Mouse (Mus musculus): ENCODE measurements around the gene Lmln. TPM values are rescaled to one million over a fixed set of nuclear protein-coding genes. Genes with fewer than 3 reads are reported as not detected.
A peak's percentile ranks its signal among the peaks of the same experiment; 100 is the strongest.
"Not testable (repeated sequence)": the region's sequence is repeated elsewhere in the genome, so short reads cannot be mapped to it uniquely, and the experiment has no call there.

The Lmln gene
- total RNA-seq (2021) = 1 to 10 TPM; 2.2 to 3.4 TPM

DNA sequence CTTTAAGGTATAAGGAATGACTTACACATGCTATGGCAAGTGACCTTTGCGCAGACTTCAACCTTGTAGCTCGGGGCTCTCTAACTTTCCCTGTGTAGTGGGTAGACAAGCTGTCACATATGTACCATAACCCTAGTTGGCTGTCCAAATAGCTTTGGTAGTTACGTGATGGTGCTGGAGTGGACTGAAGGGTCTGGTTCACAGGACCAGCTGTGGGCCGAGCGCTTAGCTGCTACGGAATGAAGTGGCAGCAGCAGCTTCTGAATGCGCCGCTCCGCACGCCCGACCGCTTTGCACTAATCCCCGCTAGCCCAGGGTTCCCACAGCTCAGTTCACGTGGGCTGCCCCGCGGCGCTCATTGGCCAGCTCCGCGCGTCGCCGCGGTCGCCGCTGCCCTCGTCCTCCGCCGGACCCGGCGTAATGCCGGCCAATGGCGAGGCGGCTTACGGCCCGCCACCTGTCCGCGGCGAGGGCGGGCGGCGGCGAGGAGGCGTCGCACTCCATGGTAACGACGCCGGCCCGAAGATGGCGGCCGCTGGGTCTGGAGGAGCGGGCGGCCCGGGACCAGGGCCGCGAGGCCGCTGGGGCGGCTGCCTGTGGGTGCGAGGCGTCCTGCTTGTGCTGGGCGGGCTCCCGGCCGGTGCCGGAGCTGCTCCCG lies at the start of gene Lmln:
Gene Lmln (plus strand): TSS at position 498 of the 658 bp plus-strand sequence.
- intact Hi-C loops (cut with DNase I) = loop anchor here (5.0 kb wide), 1 partner anchor 125 kb away; the partner anchor contains the start of gene Osbpl11
- DNase-seq (ENCODE audit: low spot score) = peak; percentile 88

DNA sequence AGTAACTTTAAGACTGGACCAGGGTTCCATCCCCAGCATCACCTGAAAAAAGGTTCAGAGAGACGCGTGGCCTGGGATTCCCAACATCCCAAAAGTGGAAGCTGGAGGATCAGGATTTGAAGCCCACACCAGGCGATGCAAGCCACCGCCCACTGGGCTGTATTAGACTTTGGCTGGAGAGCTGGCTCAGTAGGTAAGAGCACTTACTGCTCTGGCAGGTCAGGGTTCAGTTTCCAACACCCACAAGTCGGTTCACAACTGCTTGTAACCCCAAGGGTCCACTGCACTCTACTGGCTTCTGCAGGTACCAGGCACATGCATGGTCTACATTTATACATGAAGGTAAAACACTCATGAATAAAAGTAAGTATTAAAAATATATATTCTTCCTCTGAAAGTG lies 48.5 kb upstream of the Lmln start:
- DNase-seq (ENCODE audit: low spot score) = no peak
- intact Hi-C loops (cut with DNase I) = no loop called here

DNA sequence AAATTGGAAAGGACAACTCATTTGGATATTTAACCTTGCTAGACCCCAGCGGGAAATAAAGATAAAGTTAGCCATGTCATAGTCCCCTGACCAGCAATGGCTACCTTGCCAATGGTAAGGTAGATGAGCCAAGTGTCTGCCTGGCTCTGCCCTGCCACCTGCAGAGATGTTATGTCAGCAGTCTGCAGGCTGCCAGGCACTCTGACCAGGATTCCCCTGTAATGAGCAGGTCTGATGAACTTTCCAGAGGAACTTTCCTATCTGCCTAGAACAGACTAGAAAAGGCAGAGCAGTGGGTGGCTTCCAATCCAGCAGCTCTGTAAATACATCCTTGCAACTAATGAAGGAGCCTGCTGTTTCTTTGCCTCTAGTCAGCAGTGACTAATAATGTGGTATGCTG lies 47.4 kb upstream of the Lmln start:
- intact Hi-C loops (cut with DNase I) = no loop called here
- no peak for DNase-seq (ENCODE audit: low spot score)

DNA sequence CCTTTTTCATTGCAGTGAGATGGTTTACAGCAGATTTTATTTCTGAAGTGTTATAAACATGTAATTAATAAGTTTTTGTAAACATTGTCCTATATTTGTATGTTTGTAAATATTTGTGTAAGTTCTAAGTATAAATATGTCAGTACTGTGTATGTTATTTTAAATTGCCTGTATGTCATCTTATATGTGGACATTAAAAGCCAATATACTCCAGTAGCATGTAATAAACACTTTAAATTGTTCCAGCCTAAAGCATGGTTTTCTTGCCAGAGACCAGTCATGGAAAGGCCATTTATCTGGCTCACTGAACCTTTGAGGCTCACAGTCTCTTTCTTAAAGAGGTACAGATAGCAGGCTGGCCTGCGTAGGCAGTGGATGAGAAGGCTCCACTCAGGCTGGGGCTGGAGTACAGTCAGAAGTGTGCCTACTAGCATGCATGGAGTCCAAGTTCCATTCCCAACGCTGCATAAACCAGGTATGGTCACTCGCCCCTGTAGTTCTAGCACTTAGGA lies 46.9 kb upstream of the Lmln start:
- no peak for DNase-seq (ENCODE audit: low spot score)
- intact Hi-C loops (cut with DNase I) = no loop called here

DNA sequence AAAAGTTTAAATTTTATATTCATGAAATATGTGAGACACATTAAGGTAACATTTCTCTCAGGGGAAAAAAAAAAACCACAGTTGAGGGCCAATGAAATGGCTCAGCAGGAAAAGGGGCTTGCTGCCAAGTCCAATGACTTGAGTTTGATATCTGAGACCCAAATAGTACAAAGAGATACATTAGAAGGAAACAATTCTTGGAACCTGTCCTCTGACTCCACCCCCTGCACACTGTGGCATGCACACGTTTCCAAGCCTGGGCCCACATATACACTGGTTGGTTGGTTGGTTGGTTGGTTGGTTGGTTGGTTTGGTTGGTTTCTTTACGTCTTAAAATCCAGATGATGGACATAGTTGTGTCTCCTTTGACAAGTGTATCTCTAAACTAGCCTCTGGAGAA lies 46.3 kb upstream of the Lmln start:
- intact Hi-C loops (cut with DNase I) = no loop called here
- DNase-seq (ENCODE audit: low spot score) = no peak

DNA sequence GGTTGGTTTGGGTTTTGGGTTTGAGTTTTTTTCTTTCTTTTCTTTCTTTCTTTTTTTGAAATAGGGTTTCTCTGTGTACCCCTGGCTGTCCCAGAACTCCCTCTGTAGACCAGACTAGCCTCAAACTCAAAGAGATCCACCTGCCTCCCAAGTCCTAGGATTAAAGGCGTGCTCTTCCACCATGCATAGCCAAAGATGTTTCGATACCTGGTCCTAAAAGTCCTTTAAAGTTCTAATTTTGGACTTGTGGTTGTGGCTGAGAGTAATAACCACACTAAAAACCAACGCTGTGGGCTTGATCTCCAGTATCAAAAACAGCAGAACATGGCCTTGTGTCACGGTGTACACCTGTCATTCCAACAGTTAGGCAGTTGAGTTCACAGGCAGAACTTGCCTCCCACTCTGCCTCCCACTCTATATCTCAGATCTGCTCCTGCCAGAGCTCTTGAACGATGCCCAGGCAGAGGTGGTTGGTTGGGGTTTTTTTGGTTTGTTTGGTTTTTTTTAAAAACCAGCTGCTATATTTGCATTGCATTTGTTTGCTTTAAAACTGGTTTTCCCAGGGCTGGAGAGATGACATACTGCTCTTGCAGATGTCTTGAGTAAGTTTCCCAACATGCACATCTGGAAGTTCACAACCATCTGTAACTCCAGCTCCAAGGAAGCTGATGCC lies 44.5 kb upstream of the Lmln start:
- DNase-seq (ENCODE audit: low spot score) = no peak
- intact Hi-C loops (cut with DNase I) = no loop called here

DNA sequence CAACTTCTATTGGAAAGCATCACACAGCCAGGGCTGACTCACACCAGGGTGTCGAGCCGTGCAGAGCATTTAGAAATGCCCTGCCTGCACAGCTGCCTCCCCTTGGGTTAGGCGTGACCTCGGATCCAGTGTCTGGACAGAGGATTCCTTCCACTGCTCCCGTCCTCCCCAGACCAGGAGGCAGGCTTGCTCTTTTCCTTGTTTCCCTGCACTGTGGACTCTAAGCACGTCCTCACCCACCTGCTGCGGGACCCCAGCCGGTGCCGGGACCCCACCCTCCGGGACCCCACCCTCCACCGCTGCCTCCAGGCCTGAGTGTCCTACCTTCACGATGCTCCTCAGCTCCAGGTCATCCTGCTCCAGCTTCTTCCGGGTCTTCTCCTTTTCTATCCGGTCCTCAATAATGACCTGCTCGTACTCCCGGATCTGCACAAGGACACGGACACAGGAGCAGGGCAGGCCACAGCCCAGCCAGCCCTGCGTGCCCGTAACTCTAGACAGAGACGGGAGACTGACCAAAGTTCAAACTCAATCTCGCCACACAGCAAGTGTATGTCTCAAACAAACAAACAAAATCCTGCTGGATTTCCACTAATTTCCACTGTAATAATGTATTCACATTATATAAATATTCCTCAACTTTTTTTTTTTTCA lies 43.1 kb upstream of the Lmln start:
- intact Hi-C loops (cut with DNase I) = no loop called here

DNA sequence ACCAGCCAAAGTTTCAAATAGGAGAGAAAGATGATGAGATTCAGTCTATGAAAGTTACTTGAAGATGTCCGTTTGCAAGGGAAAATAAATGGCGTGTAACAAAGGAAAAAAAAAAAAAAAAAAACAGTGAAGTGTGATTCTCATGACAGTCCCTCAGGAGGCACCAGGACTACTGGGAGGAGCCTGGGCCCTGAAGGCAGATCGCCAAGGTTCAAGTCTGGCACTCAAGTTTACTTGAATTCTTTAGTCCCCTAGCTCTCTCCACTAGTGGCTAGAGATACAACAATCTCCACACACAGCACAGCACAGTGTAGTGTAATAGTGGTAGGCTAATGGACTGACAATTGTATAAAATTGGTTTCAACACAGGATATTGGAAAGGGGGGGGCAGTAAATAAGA lies 40.9 kb upstream of the Lmln start:
- intact Hi-C loops (cut with DNase I) = loop anchor here (5.0 kb wide), 2 partner anchors 131 to 209 kb away; partner anchors contain the start of gene Smbd1
- DNase-seq (ENCODE audit: low spot score) = no peak

More for the DNA sequence above, 43.1 kb upstream of the Lmln start:
- DNase-seq (ENCODE audit: low spot score) = no peak

DNA sequence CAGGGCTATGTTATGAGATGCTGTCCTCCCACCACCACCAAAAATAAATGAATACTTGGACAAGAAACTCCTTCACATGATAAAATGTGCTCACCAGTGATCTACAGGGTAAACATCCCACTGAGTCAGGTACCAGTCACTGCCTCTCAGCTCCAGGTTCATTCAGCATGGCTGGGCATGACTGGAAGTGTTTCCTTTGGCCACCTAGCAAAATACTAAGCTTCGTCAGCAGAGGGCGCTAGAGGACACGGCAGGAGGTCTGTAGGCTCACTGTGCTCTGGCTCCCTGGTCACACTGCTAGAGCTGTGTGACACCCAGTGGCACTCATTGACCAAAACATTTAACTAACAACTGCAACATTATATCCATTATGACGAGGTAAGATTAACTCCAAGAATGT lies 38.6 kb upstream of the Lmln start:
- peak; percentile 51 for DNase-seq (ENCODE audit: low spot score)
- intact Hi-C loops (cut with DNase I) = loop anchor here (5.0 kb wide), 2 partner anchors 129 to 211 kb away; partner anchors contain the start of gene Smbd1

DNA sequence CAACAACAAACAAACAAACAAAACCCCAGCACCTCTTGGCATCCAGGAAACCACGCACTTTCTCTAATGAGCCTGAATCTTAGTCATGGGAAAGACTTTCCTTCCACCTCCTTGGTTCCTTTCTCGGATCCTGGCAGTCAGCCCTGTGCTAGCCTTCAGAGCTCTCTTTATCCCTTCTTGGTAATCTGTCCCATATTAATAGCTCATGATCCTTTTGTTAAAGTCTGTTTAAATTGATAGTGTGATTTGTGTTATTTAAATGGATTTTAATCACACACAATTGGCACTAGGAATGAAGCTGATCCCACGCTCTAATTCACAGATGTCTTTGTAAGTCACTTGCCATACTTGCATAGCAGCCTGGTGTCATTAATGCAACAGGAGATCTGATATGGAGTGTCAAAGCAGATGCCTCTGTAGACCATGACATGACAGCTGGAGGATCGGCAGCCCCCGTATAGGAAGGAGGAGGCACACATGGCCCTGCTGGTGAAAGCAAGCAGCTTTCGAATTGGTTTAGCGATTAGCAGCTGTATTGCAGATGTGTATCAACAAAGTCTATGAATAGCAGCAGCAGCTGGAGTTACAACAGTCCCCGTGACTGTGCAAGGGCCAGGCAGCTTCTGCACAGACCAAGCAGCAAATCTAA lies 37.7 kb upstream of the Lmln start:
- intact Hi-C loops (cut with DNase I) = loop anchor here (5.0 kb wide), 2 partner anchors 128 to 212 kb away; partner anchors contain the start of gene Smbd1
- DNase-seq (ENCODE audit: low spot score) = no peak

DNA sequence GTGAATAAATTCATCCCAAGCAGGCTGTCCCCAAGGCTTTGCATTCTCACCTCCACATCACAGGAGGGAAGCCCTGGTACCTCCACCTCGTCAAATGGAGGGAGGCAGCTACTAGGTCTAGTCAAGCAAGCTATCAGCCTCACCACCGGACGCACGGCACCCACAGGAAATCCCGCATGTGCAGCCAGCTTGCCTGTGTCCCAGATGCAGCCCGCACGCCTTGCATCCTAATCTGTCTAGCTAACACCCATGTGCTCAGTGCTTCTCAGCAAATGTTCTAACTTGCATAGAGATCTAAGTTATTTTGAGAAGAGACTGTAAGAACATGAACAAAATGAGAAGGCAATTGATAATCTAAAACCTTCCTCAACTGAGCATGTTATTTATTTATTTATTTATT lies 36.0 kb upstream of the Lmln start:
- intact Hi-C loops (cut with DNase I) = no loop called here
- DNase-seq (ENCODE audit: low spot score) = no peak

DNA sequence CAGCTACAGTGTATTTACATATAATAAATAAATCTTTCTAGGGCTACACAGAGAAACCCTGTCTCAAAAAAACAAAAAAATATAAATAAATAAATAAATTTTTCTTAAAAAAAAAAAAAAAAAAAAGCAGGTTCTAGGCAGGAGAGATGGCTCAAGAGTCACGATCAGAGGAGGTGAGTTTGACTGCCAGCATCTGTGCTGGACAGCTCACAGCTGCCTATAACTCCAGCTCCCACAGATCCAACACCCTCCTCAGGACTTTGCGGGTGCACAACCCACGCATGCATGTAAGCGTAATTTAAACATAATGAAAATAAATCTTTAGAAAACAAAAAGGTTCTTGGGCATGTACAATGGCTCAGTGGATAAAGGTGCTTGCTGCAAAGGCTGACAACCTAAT lies 26.3 kb upstream of the Lmln start:
- DNase-seq (ENCODE audit: low spot score) = no peak
- intact Hi-C loops (cut with DNase I) = no loop called here

DNA sequence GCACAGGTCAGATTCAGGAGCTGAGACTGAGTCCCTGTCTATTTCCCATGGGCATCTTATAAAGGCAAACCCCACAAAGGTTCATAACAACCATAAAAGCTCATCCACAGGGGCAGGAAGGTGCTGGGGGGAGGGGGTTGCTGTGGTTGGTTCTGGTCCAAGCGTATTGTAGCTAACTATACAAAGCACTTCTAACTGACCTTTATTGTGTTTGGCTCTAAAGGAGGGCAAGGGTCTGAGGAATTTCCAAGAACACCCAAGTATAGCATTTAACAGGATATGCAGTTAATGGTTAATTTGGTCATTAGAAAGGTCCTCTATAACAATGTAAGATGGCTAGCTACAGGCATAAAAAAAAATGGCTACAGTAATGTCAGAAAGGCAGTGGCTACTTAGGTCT lies 19.6 kb upstream of the Lmln start:
- intact Hi-C loops (cut with DNase I) = no loop called here
- no peak for DNase-seq (ENCODE audit: low spot score)

DNA sequence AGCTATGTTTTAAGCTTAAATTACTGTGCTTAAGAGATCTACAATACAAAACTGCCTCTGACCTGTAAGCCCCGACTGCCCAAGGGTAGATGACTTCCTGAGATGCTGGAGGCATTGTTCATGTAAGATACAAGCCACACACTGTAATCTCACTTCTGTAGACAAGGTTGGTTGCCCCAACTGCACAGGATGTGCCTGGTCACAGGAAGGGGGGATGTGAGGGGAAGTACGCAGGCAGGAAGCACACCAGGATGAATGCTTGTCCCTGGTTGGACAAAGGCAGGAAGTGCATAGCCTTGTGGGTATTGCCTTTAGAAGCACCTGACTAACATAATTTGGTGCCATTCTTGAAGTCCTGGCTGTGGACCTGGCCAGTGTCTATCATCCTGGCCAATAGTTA lies 19.1 kb upstream of the Lmln start:
- intact Hi-C loops (cut with DNase I) = no loop called here
- no peak for DNase-seq (ENCODE audit: low spot score)

DNA sequence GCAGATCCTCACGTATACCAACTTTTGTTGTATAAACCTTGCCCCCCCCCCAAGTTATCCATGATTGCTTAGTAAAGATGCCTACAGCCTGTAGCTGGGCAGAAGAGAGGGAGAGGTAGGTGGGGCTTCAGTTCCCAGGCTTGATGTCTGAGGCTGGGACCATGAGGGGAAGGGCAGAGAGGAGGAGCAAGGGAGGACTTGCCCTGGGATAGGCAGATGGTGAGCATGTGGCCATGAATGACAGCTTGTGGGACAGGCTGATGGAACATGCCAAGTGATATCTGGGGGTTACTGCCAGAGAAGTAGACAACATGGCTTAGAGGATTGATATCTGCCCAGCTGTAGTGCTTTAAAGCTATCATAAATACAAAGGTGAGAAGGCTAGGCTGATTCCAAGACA lies 14.3 kb upstream of the Lmln start:
- no peak for DNase-seq (ENCODE audit: low spot score)
- intact Hi-C loops (cut with DNase I) = no loop called here

DNA sequence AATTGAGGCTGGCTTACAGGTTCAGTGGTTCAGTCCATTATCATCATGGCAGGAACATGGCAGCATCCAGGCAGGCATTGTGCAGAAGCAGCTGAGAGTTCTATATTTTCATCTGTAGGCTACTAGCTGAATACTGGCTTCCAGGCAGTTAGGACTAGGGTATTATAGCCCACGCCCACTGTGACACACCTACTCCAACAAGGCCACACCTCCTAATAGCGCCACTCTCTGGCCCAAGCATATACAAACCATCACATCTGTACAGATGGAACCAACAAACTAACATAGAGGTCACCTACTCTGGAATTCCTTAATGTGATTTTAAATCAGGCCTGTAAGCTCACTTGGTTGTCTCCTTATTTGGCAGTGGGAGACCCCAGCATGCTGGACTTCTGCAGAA lies 13.6 kb upstream of the Lmln start:
- intact Hi-C loops (cut with DNase I) = no loop called here
- DNase-seq (ENCODE audit: low spot score) = no peak

DNA sequence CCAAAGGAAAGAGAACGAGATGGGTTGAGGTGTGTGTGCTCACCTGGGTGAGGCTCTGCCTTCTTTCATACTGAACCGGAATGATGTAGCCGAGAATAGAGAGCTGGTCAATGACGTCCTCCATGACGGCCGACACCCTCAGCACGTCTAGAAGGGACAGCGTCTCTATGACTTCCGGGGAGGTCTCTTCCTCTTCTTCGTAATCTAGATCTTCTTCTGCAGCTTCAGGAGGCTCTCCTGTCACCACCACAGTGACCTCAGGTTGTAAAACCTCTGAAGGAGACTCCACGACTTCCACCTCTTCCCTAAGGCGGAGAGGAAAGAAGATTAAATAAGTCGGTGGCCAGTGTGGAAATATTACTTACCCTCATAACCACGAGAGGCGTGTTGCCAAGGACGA lies 12.5 kb upstream of the Lmln start:
- intact Hi-C loops (cut with DNase I) = no loop called here
- no peak for DNase-seq (ENCODE audit: low spot score)

DNA sequence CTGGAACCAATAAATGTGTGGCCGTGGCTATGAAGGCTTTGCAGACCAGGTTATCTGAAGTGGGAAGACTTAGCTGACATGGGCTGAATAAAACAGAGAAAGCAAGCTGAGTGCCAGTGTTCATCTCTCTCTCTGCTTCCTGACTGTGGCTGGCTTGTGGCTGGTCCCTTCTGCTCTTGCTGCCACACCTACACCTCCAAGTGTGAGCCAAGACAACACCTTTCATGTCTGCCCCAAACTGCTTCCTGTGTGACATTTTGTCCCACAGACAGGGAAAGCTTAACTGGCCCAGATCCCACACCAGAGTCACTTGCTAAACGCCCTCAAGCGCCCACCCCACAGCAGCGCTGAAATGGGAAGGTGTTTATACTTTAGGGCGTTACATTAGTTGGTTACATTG lies 9.2 kb upstream of the Lmln start:
- DNase-seq (ENCODE audit: low spot score) = no peak
- intact Hi-C loops (cut with DNase I) = no loop called here

DNA sequence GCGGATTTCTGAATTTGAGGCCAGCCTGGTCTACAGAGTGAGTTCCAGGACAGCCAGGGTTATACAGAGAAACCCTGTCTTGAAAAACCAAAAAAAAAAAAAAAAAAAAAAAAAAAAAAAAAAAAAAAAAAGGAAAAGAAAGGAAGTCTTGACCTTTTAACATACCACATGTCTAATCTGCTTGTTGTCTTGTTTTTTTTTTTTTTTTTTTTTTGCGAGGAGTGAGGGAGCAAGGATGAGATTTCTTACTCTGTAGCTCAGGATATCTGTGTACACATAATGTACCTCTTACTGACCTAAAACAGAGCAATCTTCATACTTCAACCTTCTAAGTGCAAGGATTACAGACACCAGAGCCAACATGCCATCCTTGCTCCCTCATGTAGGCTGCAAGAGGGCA lies 7.4 kb upstream of the Lmln start:
- not testable (repeated sequence) for DNase-seq (ENCODE audit: low spot score)

DNA sequence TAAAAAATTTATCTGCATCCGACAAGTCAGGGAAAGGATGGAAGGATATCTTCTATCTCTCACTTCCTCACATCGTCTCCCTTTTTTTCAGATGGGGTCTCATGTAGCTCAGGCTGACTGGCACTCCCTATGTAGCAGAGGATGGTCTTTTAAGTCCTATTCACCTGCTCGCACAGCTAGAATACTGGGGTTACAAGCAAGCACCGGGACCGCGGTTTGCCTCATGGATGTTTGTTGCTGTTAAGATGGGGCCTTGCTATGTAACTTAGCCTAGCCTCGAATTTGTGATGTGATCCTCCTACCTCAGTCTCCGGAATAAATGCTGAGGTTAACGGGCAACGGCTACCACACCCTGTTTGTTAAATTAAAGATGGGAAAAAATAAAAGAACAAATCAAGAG lies 6.7 kb upstream of the Lmln start:
- intact Hi-C loops (cut with DNase I) = no loop called here
- DNase-seq (ENCODE audit: low spot score) = no peak

More for the DNA sequence above, 7.4 kb upstream of the Lmln start:
- intact Hi-C loops (cut with DNase I) = not testable (repeated sequence)

Measured in heart, postnatal 25 days (tissue).